Mouse (Mus musculus) megakaryocyte, embryonic 14.5 days (primary cell): ENCODE results near the gene Nsmce3. TPM values are rescaled to one million over a fixed set of nuclear protein-coding genes. Genes with fewer than 3 reads are reported as not detected.
A peak's percentile ranks its signal among the peaks of the same experiment; 100 is the strongest.

Experiments
- H3K27me3 ChIP-seq: replicated peaks from 2 replicates; pipeline ENCODE3; 2012; ENCODE audit warnings: inconsistent platforms
- H3K36me3 ChIP-seq: replicated peaks from 2 replicates; pipeline ENCODE3; 2012; ENCODE audit warnings: low read length, inconsistent platforms, mixed read lengths
- H3K4me1 ChIP-seq: 2 replicates; pipeline ENCODE4 v1.6.1; 2012; ENCODE audit warnings: inconsistent platforms
- H3K4me3 ChIP-seq: replicated peaks from 2 replicates; pipeline ENCODE3; 2012; ENCODE audit warnings: moderate library complexity, mild to moderate bottlenecking, inconsistent platforms
- H3K9me3 ChIP-seq: 2 replicates; pipeline ENCODE4 v1.6.1; 2012; ENCODE audit warnings: inconsistent platforms
- FLI1 ChIP-seq: IDR thresholded peaks from 2 replicates; pipeline ENCODE4 v1.6.1; 2012; ENCODE audit warnings: low read length, inconsistent platforms, mixed read lengths
- GATA1 ChIP-seq: IDR thresholded peaks from 3 replicates; pipeline ENCODE4 v1.6.1; 2012; ENCODE audit warnings: mixed read lengths, low read length, inconsistent platforms, borderline replicate concordance
- polyA plus RNA-seq: library from polyadenylated mRNA; stranded (reverse); fragments of >175 nt; gene quantifications from 2 replicates; pipeline ENCODE4 v1.2.3, GENCODE M21; 2012; ENCODE audit warnings: low replicate concordance; ENCODE audit not compliant: insufficient read depth

Gene Nsmce3
- polyA plus RNA-seq, 1 experiment: 7.6 TPM

GRCm38 (mm10) chr7:64895685-64896101 is 22.9 kb upstream of the Nsmce3 start:
- TF ChIP-seq GATA1: no peak
- no peak for TF ChIP-seq FLI1
- Histone ChIP-seq H3K36me3 (no peaks in the 10 kb centered on the region), H3K9me3 (peaks cover 24% of the 10 kb centered on the region; the same call in 1 of the 2 replicates), H3K4me3 (no peak overlapping the region), H3K27me3 (no peaks in the 10 kb centered on the region), H3K4me1 (no peaks in the 10 kb centered on the region)

- Histone ChIP-seq H3K27me3 (no peaks in the 10 kb centered on the region), H3K36me3 (no peaks in the 10 kb centered on the region), H3K4me3 (no peak overlapping the region), H3K9me3 (peaks cover 13% of the 10 kb centered on the region; the same call in 1 of the 2 replicates), H3K4me1 (no peaks in the 10 kb centered on the region)
- TF ChIP-seq GATA1 (no peak), FLI1 (no peak)
These were observed 18.3 kb upstream of the Nsmce3 start for GRCm38 (mm10) chr7:64891139-64891538.

GRCm38 (mm10) chr7:64889919-64890318 is 17.1 kb upstream of the Nsmce3 start:
- H3K36me3 ChIP-seq: no peaks in the 10 kb centered on the region
- no peak for TF ChIP-seq FLI1
- no peak for TF ChIP-seq GATA1
- no peaks in the 10 kb centered on the region for H3K27me3 ChIP-seq
- no peak overlapping the region for H3K4me3 ChIP-seq
- H3K9me3 ChIP-seq: peaks cover 9% of the 10 kb centered on the region; the same call in 1 of the 2 replicates
- H3K4me1 ChIP-seq: no peaks in the 10 kb centered on the region

- no peak overlapping the region for H3K4me3 ChIP-seq
- H3K27me3 ChIP-seq: peaks cover 1% of the 10 kb centered on the region
- TF ChIP-seq FLI1 (no peak), GATA1 (no peak)
- H3K36me3 ChIP-seq: no peaks in the 10 kb centered on the region
- 0 out of 2 replicates have a peak, but pooled peaks cover 5% of the 10 kb centered on the region for H3K9me3 ChIP-seq
- H3K4me1 ChIP-seq: no peaks in the 10 kb centered on the region
These were observed 11.5 kb upstream of the Nsmce3 start for GRCm38 (mm10) chr7:64884187-64884862.

GRCm38 (mm10) chr7:64882243-64882642 is 9.4 kb upstream of the Nsmce3 start:
- H3K9me3 ChIP-seq: 0 out of 2 replicates have a peak, but pooled peaks cover 5% of the 10 kb centered on the region
- no peak overlapping the region for H3K4me3 ChIP-seq
- H3K36me3 ChIP-seq: no peaks in the 10 kb centered on the region
- no peaks in the 10 kb centered on the region for H3K4me1 ChIP-seq
- TF ChIP-seq GATA1 (no peak), FLI1 (no peak)
- peaks cover 1% of the 10 kb centered on the region for H3K27me3 ChIP-seq

GRCm38 (mm10) chr7:64881387-64881786 is 8.6 kb upstream of the Nsmce3 start:
- Histone ChIP-seq H3K4me1 (no peaks in the 10 kb centered on the region), H3K9me3 (0 out of 2 replicates have a peak, but pooled peaks cover 5% of the 10 kb centered on the region), H3K4me3 (no peak overlapping the region), H3K27me3 (peaks cover 5% of the 10 kb centered on the region), H3K36me3 (no peaks in the 10 kb centered on the region)
- TF ChIP-seq FLI1 (no peak), GATA1 (no peak)

GRCm38 (mm10) chr7:64880415-64880814 is 7.6 kb upstream of the Nsmce3 start:
- no peak for TF ChIP-seq GATA1
- Histone ChIP-seq H3K9me3 (0 out of 2 replicates have a peak, but pooled peaks cover under 1% of the 10 kb centered on the region), H3K4me3 (no peak overlapping the region), H3K27me3 (peaks cover 5% of the 10 kb centered on the region), H3K36me3 (no peaks in the 10 kb centered on the region), H3K4me1 (no peaks in the 10 kb centered on the region)

GRCm38 (mm10) chr7:64874941-64875340 is 2.1 kb upstream of the Nsmce3 start:
- H3K4me1 ChIP-seq: peaks cover 22% of the 10 kb centered on the region
- peaks cover 3% of the 10 kb centered on the region for H3K27me3 ChIP-seq
- peaks cover 3% of the 10 kb centered on the region for H3K36me3 ChIP-seq
- no peak for TF ChIP-seq GATA1
- TF ChIP-seq FLI1: no peak
- H3K9me3 ChIP-seq: no peaks in the 10 kb centered on the region
- no peak overlapping the region for H3K4me3 ChIP-seq

GRCm38 (mm10) chr7:64873266-64873665 is 469 bp upstream of the Nsmce3 start:
- H3K27me3 ChIP-seq: peaks cover 3% of the 10 kb centered on the region
- peaks cover 32% of the 10 kb centered on the region for H3K4me1 ChIP-seq
- peaks cover 6% of the 10 kb centered on the region for H3K36me3 ChIP-seq
- no peaks in the 10 kb centered on the region for H3K9me3 ChIP-seq
- no peak for TF ChIP-seq FLI1
- no peak for TF ChIP-seq GATA1
- peak overlapping the region; percentile 99 for H3K4me3 ChIP-seq

- Histone ChIP-seq H3K36me3 (peaks cover 6% of the 10 kb centered on the region), H3K4me1 (peaks cover 32% of the 10 kb centered on the region), H3K4me3 (peak overlapping the region; percentile 99), H3K27me3 (peaks cover 3% of the 10 kb centered on the region), H3K9me3 (no peaks in the 10 kb centered on the region)
- no peak for TF ChIP-seq GATA1
- TF ChIP-seq FLI1: no peak
These were observed 632 bp downstream of the Nsmce3 start for GRCm38 (mm10) chr7:64871987-64872742.
